Mouse (Mus musculus): ENCODE measurements around the gene Git1. TPM values are rescaled to one million over a fixed set of nuclear protein-coding genes. Genes with fewer than 3 reads are reported as not detected.

The Git1 gene
- total and polyA plus RNA-seq, 3 experiments, result 9.5 to 90.7 (median 42.8) TPM

- Histone ChIP-seq H3K9me3 (replicated peaks) (no peaks in the 10 kb centered on the region), H3K27me3 (ENCODE audit: insufficient read depth, low read length) (peaks cover 42% of the 10 kb centered on the region), H3K4me1 (ENCODE audit: insufficient read depth, low read depth, low read length) (peaks cover 45% of the 10 kb centered on the region), H3K36me3 (replicated peaks) (peaks cover 13% of the 10 kb centered on the region), H3K4me3 (ENCODE audit: low read depth, low read length) (peak overlapping the region; percentile 78)
- DNase-seq (ENCODE audit: low spot score) (peak; percentile 15), ATAC-seq (ENCODE audit: extremely low read depth, insufficient number of reproducible peaks, low FRiP score, poor library complexity, severe bottlenecking) (no peak)
- TF ChIP-seq POLR2AphosphoS5 (IDR thresholded peaks at IDR 0.05; ENCODE audit: insufficient replicate concordance, low read depth, low read length) (no peak), GATA1 (IDR thresholded peaks at IDR 0.05; ENCODE audit: borderline replicate concordance, low read length) (no peak), TAL1 (conservative IDR thresholded peaks at IDR 0.05; ENCODE audit: low read depth, low read length) (no peak), GATA2 (IDR thresholded peaks at IDR 0.05; ENCODE audit: borderline replicate concordance, low read depth, low read length) (no peak), CTCF (IDR thresholded peaks at IDR 0.05; ENCODE audit: low read depth, low read length) (no peak)
Measured at GRCm38 (mm10) chr11:77513811-77514170, 20.4 kb downstream of the Git1 start.

GRCm38 (mm10) chr11:77514281-77514831 lies 21.0 kb downstream of the Git1 start:
- H3K36me3 ChIP-seq (replicated peaks), result peaks cover 8% of the 10 kb centered on the region
- no peaks in the 10 kb centered on the region for H3K9me3 ChIP-seq (replicated peaks)
- DNase-seq (ENCODE audit: low spot score) (no peak), ATAC-seq (ENCODE audit: extremely low read depth, insufficient number of reproducible peaks, low FRiP score, poor library complexity, severe bottlenecking) (no peak)
- peak overlapping the region; percentile 72; the same call in 1 of the 2 replicates for H3K4me3 ChIP-seq (ENCODE audit: low read depth, low read length)
- no peak for TF ChIP-seq TAL1 (conservative IDR thresholded peaks at IDR 0.05; ENCODE audit: low read depth, low read length)
- TF ChIP-seq CTCF (IDR thresholded peaks at IDR 0.05; ENCODE audit: low read depth, low read length), result no peak
- peaks cover 47% of the 10 kb centered on the region for H3K27me3 ChIP-seq (ENCODE audit: insufficient read depth, low read length)
- peaks cover 51% of the 10 kb centered on the region for H3K4me1 ChIP-seq (ENCODE audit: insufficient read depth, low read depth, low read length)

GRCm38 (mm10) chr11:77514832-77515636 lies 21.7 kb downstream of the Git1 start, which contains the start of gene Abhd15:
TSS of gene Abhd15 (plus strand) at chr11:77515121.
- Histone ChIP-seq H3K4me1 (ENCODE audit: insufficient read depth, low read depth, low read length) (peaks cover 53% of the 10 kb centered on the region), H3K36me3 (replicated peaks) (peaks cover 3% of the 10 kb centered on the region), H3K9me3 (replicated peaks) (no peaks in the 10 kb centered on the region), H3K4me3 (ENCODE audit: low read depth, low read length) (peak within 1 kb of the TSS; percentile 78), H3K27me3 (ENCODE audit: insufficient read depth, low read length) (peaks cover 51% of the 10 kb centered on the region)
- ATAC-seq (ENCODE audit: extremely low read depth, insufficient number of reproducible peaks, low FRiP score, poor library complexity, severe bottlenecking) (no peak), DNase-seq (ENCODE audit: low spot score) (peak; percentile 50)
- TF ChIP-seq POLR2AphosphoS5 (IDR thresholded peaks at IDR 0.05; ENCODE audit: insufficient replicate concordance, low read depth, low read length) (no peak), TAL1 (conservative IDR thresholded peaks at IDR 0.05; ENCODE audit: low read depth, low read length) (no peak), GATA2 (IDR thresholded peaks at IDR 0.05; ENCODE audit: borderline replicate concordance, low read depth, low read length) (no peak), CTCF (IDR thresholded peaks at IDR 0.05; ENCODE audit: low read depth, low read length) (no peak), GATA1 (IDR thresholded peaks at IDR 0.05; ENCODE audit: borderline replicate concordance, low read length) (no peak)

GRCm38 (mm10) chr11:77515637-77516552 lies 22.5 kb downstream of the Git1 start, which contains the start of gene Trp53i13:
TSS of gene Trp53i13 (minus strand) at chr11:77515980.
- Histone ChIP-seq H3K9me3 (replicated peaks) (no peaks in the 10 kb centered on the region), H3K36me3 (replicated peaks) (no peaks in the 10 kb centered on the region), H3K4me3 (ENCODE audit: low read depth, low read length) (peak within 1 kb of the TSS; percentile 72), H3K4me1 (ENCODE audit: insufficient read depth, low read depth, low read length) (peaks cover 61% of the 10 kb centered on the region), H3K27me3 (ENCODE audit: insufficient read depth, low read length) (peaks cover 53% of the 10 kb centered on the region)
- DNase-seq (ENCODE audit: low spot score) (no peak), ATAC-seq (ENCODE audit: extremely low read depth, insufficient number of reproducible peaks, low FRiP score, poor library complexity, severe bottlenecking) (no peak)
- no peak for TF ChIP-seq GATA1 (IDR thresholded peaks at IDR 0.05; ENCODE audit: borderline replicate concordance, low read length)
- TF ChIP-seq TAL1 (conservative IDR thresholded peaks at IDR 0.05; ENCODE audit: low read depth, low read length), result no peak
- TF ChIP-seq GATA2 (IDR thresholded peaks at IDR 0.05; ENCODE audit: borderline replicate concordance, low read depth, low read length), result no peak
- TF ChIP-seq POLR2AphosphoS5 (IDR thresholded peaks at IDR 0.05; ENCODE audit: insufficient replicate concordance, low read depth, low read length), result no peak
- no peak for TF ChIP-seq CTCF (IDR thresholded peaks at IDR 0.05; ENCODE audit: low read depth, low read length)

- no peak for ATAC-seq (ENCODE audit: extremely low read depth, insufficient number of reproducible peaks, low FRiP score, poor library complexity, severe bottlenecking)
Measured at GRCm38 (mm10) chr11:77516553-77517425, 23.4 kb downstream of the Git1 start.

More at GRCm38 (mm10) chr11:77516553-77517425, 23.4 kb downstream of the Git1 start:
- TF ChIP-seq GATA1 (IDR thresholded peaks at IDR 0.05; ENCODE audit: borderline replicate concordance, low read length) (no peak), CTCF (IDR thresholded peaks at IDR 0.05; ENCODE audit: low read depth, low read length) (no peak), TAL1 (conservative IDR thresholded peaks at IDR 0.05; ENCODE audit: low read depth, low read length) (no peak)
- DNase-seq (ENCODE audit: low spot score), result no peak
- Histone ChIP-seq H3K9me3 (replicated peaks) (no peaks in the 10 kb centered on the region), H3K4me3 (ENCODE audit: low read depth, low read length) (no peak overlapping the region), H3K27me3 (ENCODE audit: insufficient read depth, low read length) (peaks cover 53% of the 10 kb centered on the region), H3K36me3 (replicated peaks) (no peaks in the 10 kb centered on the region), H3K4me1 (ENCODE audit: insufficient read depth, low read depth, low read length) (peaks cover 64% of the 10 kb centered on the region)
